Mouse (Mus musculus) gastrocnemius, adult 8-10 months (tissue): Measurements from ENCODE around the gene Krt88. TPM values are rescaled to one million over a fixed set of nuclear protein-coding genes. Genes with fewer than 3 reads are reported as not detected.

Experiments used
- DNase-seq, 2 experiments: peaks; one replicate each; pipeline ENCODE4 v3.0.0; 2022; ENCODE audit warnings: low spot score in 2 of 2
- total RNA-seq, 4 experiments: library from RNA; stranded (reverse); gene quantifications; 2 replicates each; pipeline ENCODE4 v1.2.4; 2022

Krt88 gene
- total RNA-seq, 4 experiments from 2014 or later: not detected

DNA sequence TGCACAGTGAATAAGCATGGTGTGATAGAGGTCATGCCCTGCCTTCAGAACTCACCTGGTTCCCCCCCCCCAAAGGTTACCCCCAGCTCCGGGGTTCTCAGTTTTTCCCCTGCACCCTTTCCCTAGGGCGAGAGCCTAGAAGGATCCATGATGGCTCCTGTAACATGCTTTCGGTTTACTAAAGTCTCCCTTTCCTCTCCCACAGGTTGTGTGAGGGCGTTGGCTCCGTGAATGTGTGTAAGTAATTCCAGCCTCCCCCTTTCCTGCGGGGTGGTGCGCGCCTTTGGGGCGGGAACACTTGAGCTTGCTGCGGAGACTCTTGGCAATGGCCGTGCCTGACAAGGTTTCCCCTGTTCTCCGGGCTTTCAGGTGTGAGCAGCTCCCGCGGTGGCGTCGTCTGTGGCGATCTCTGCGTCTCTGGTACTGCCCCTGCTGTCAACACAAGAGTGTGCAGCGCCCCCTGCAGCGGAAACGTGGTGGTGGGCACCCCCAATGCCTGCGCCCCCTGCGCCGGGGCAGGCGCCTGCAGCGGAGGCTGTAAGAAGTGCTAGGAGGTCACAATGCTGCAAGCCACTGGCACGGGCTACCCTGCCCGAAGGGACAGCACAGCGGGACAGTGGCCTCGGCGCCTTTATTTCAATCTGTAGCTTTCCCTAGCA, 31.6 kb downstream of the Krt88 start:
- peak in 1 of 2 experiments; percentile 33 for DNase-seq

DNA sequence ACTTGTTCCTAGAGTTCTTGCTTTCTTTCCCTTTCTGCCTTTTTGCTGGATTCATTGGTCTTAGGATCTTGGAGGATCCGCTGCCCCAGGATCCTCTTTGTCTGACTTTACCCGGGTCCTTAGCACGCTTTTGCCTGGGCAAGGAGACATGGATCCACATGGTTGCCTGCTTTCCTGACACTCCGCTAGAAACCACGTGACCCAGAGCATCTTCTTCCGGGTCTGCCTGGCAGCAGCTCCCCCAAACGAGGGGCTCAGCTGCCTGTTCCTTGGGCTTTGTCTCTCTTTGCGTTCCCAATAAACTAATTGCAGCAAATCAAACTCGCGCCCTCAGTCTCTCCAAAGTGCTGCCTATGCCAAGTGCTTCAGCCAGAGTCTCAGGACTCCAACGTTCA, 32.1 kb downstream of the Krt88 start:
- DNase-seq: no peak

- DNase-seq: no peak
These were observed 34.5 kb downstream of the Krt88 start for GRCm38 (mm10) chr15:101482056-101482455.

DNA sequence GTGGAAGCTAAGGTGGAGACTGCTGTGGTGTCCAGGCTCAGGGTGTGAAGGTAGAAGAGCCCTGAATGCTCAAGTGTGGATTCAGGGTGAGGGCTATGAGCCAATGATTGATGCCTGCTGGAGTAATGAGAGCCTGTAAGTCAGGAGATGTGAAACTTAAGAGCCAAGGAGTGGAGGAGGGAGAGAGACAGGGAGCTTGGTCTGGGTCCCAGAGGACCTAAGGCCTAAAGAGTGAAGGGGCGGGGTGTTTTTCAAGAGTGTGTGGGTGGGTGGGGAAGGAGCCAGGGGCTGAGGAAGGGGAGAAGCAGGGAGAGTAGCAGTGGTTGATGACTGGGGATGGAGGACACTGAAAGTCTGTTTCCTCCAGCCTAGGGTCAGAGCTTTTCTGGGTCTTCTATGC, 36.1 kb downstream of the Krt88 start:
- no peak for DNase-seq

DNA sequence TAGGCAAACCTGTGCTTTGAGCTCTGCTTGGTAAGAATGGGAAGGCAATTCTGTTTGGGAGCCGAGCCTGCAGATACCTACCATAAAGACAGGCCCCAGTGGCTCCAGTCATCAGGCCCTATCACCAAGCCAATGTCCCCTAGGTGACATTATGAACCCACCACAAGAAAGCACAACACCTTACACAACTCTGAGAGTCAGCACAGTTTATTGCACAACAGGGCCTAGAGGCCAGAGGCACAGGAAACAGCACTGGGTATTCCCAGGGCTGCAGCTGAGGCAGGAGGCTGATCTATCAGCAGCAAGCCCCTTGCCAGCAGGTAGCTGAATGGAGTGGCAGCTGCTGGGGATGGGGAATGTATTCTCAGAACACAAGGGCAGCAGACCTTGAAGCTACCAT, 37.4 kb downstream of the Krt88 start:
- DNase-seq: no peak

DNA sequence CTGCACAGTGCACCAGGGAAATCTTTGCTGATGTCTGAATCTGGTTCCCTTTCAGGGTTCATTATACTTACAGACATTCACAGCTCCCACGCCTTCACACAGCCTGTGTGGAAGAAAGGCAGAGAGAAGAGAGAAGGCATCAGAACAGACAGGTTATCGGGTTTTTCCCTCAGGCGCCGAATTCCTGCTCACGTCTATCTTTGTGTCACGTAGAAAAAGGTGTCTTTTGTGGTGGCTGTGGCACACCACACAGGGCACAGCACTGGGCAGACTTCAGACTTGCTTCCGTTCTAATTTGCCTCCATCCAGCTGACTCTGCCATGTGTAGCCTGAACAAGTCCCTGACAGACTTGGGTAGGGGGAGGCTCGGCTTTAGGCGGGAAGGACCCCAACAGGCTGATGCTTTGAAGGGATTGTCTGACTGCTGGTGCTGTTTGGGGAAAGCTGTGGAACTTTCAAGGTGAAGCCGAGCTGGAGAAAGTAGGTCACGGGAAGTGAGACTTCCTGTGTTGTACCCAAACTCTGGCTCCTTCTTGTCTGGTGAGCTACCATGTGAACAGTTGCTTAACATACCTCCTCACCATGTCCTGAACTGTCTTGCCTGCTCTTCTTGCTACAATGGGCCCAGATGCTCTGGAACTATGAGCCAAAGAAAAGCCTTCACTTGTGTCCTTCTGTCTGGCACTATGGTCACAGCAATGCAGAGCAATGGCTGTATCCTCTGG, 38.5 kb downstream of the Krt88 start:
- DNase-seq: no peak

DNA sequence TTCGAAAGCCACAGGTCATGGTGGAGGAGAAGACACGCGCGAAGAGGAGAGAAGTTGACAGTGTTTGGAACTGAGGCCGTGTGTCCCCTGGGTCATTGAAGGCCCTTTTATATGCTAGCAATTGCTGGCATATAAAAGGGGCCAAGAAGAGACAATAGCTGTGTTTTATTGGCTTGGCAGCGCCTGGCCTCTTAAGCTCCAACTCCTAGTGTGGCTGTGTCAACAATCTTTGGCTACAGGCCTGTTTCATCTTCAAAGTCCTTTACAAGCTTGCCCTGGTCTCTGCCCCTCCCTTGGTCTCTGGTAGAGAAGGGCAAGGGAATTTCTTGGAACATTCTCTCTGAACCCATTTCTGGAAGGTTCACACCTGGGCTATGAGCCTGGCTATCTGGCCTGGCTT, 43.9 kb downstream of the Krt88 start, which contains the start of gene Krt83:
Gene Krt83, minus strand, starts transcription at position 82 of the 400 bp plus-strand sequence.
- no peak for DNase-seq

- no peak for DNase-seq
These were observed 45.2 kb downstream of the Krt88 start for GRCm38 (mm10) chr15:101492718-101493117.

- no peak for DNase-seq
These were observed 46.2 kb downstream of the Krt88 start for GRCm38 (mm10) chr15:101493713-101494112.

DNA sequence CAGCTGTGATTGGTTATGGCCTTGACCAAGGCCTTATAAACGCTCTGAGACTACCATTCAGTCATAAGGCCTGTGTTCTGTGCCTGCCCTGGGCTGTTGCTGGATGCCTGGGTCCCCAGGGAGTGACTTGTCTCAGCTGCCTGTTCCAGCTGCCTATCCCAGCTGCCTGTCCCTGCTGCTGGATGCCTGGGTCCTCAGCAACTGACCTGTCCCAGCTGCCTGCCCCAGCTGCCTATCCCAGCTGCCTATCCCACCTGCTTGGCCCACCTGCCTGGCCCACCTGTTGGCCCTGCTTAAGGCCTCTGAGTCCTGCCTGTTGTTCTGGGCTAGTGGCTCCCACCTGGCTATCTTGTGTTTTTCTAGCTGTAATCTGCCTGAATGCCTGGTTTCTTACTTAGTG, 46.7 kb downstream of the Krt88 start:
- DNase-seq: no peak

DNA sequence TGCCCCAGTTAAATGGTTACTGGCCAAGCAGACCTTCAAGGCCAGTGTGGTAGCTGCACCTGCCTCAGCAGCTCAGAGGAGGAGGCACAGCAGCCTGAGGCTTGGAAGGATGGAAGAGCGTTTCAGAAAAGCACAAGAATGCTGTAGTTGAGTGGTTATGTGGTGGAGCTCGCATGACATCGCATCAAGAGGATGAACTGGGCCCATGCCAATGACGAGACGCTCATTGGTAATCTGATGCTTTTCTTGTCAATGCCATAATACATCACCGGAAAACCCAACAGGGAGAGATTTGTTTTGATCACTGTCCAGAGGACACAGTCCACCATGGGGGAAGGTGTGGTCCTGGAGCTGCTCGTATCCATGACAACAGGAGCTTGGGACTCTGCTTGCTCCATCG, 47.7 kb downstream of the Krt88 start:
- DNase-seq: no peak

- no peak for DNase-seq
These were observed 49.6 kb downstream of the Krt88 start for GRCm38 (mm10) chr15:101497181-101497580.

Other genes starting within 250 kb of the Krt88 start
- 1 to 10 TPM; 3.0 to 5.4 (median 4.4) TPM for gene Grasp, start 223.6 kb upstream of the Krt88 start, total RNA-seq
- gene Nr4a1, start 193.5 kb upstream of the Krt88 start, total RNA-seq: 100 to 1,000 TPM; 114 to 232 (median 117) TPM
- gene Atg101, start 163.5 kb upstream of the Krt88 start, total RNA-seq: 10 to 100 TPM; 28.6 to 35.4 (median 31.8) TPM
- not detected for gene 6030408B16Rik, start 154.5 kb upstream of the Krt88 start, total RNA-seq
- gene Krt80, start 77.6 kb upstream of the Krt88 start, total RNA-seq: 1 to 10 TPM; 1.1 to 3.4 (median 2.5) TPM
- gene Krt7, start 36.7 kb upstream of the Krt88 start, total RNA-seq: not detected
- not detected for gene Krt87, start 8.9 kb upstream of the Krt88 start, total RNA-seq
- gene Krt81, start 16.0 kb downstream of the Krt88 start, total RNA-seq: not detected
- gene Krt86, start 25.7 kb downstream of the Krt88 start, total RNA-seq: not detected
- gene Krt83, start 43.8 kb downstream of the Krt88 start, total RNA-seq: not detected
- not detected for gene Gm49425, start 69.5 kb downstream of the Krt88 start, total RNA-seq
- gene Krt84, start 85.1 kb downstream of the Krt88 start, total RNA-seq: not detected
- not detected for gene Krt82, start 102.9 kb downstream of the Krt88 start, total RNA-seq
- gene Krt90, start 115.2 kb downstream of the Krt88 start, total RNA-seq: not detected
- gene Krt75, start 126.2 kb downstream of the Krt88 start, total RNA-seq: not detected
- gene Gm5414, start 180.4 kb downstream of the Krt88 start, total RNA-seq: not detected
- gene Gm5478, start 199.6 kb downstream of the Krt88 start, total RNA-seq: not detected
- gene Krt6b, start 232.5 kb downstream of the Krt88 start, total RNA-seq: not detected
- not detected for gene Krt6a, start 246.6 kb downstream of the Krt88 start, total RNA-seq